Mouse (Mus musculus) lung, adult 2 months (tissue): ENCODE measurements around the gene Ppbp.
"Not testable (repeated sequence)": the region's sequence is repeated elsewhere in the genome, so short reads cannot be mapped to it uniquely, and the experiment has no call there.

Experiments
- CTCF ChIP-seq: fragments of 200-500 bp; IDR thresholded peaks from 2 replicates; pipeline ENCODE4 v1.5.1; 2011; ENCODE audit warnings: mild to moderate bottlenecking, low read length, control low read depth; ENCODE audit not compliant: insufficient read depth
- POLR2A ChIP-seq: fragments of 200-500 bp; IDR thresholded peaks from 2 replicates; pipeline ENCODE4 v1.6.1; 2011; ENCODE audit warnings: low read depth, mild to moderate bottlenecking, control low read depth, low read length, borderline replicate concordance; ENCODE audit errors: extremely low read depth

DNA sequence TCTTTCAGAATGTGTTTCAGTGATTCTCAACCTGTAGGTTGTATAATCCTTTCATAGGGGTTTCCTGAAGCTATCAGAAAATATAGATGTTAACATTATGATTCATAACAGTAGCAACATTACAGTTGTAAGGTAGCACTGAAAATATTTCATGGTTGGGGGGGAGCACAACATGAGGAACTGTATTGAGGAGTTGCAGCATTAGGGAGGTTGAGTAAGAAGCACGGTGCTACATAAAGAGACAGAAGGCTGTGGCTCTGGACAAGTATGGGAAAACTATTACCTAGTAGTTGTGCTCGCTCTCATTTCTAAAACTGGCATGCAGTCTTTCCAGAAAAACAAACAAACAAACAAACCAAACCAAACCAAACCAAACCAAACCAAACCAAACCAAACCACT, 27.1 kb downstream of the Ppbp start:
- TF ChIP-seq CTCF, POLR2A: not testable (repeated sequence)
